Mouse (Mus musculus) heart, adult 2 months (tissue): Measurements from ENCODE around the gene Cyp4f15. TPM values are rescaled to one million over a fixed set of nuclear protein-coding genes. Genes with fewer than 3 reads are reported as not detected.
A peak's percentile ranks its signal among the peaks of the same experiment; 100 is the strongest.
"Not testable (repeated sequence)": the region's sequence is repeated elsewhere in the genome, so short reads cannot be mapped to it uniquely, and the experiment has no call there.

ENCODE experiments used
- DNase-seq, 2 experiments: peaks; one replicate each; pipeline ENCODE4 v3.0.0; 2021
- H3K27ac ChIP-seq: fragments of 200-600 bp; 2 replicates; pipeline ENCODE4 v1.8.1; 2022
- H3K27me3 ChIP-seq: fragments of 200-500 bp; 2 replicates; pipeline ENCODE4 v1.6.1; 2012; ENCODE audit warnings: mild to moderate bottlenecking, low read length, inconsistent platforms, mixed read lengths; ENCODE audit not compliant: control insufficient read depth, insufficient read depth
- H3K36me3 ChIP-seq: fragments of 200-500 bp; 2 replicates; pipeline ENCODE4 v1.6.1; 2012; ENCODE audit warnings: low read length, inconsistent platforms; ENCODE audit not compliant: control insufficient read depth, insufficient read depth
- H3K4me1 ChIP-seq: fragments of 200-500 bp; 2 replicates; pipeline ENCODE4 v1.6.1; 2011; ENCODE audit warnings: low read length; ENCODE audit not compliant: control insufficient read depth, insufficient read depth
- H3K4me3 ChIP-seq: fragments of 200-600 bp; 2 replicates; pipeline ENCODE4 v1.8.1; 2022
- H3K79me2 ChIP-seq: fragments of 200-500 bp; replicated peaks from 2 replicates; pipeline ENCODE4 v1.6.1; 2012; ENCODE audit warnings: mild to moderate bottlenecking, inconsistent platforms, low read length, moderate library complexity, mixed read lengths; ENCODE audit not compliant: control insufficient read depth, insufficient read depth
- H3K9ac ChIP-seq: fragments of 200-500 bp; 2 replicates; pipeline ENCODE4 v1.6.1; 2012; ENCODE audit warnings: low read depth, mild to moderate bottlenecking, control low read depth, inconsistent platforms, low read length, mixed read lengths
- CTCF ChIP-seq: fragments of 200-600 bp; IDR thresholded peaks from 2 replicates; pipeline ENCODE4 v1.8.1; 2022; ENCODE audit warnings: antibody characterized with exemption, mild to moderate bottlenecking, moderate library complexity
- EP300 ChIP-seq: fragments of 200-500 bp; IDR thresholded peaks from 2 replicates; pipeline ENCODE4 v1.6.1; 2011; ENCODE audit warnings: low read depth, low read length, control low read depth; ENCODE audit not compliant: insufficient read depth
- POLR2A ChIP-seq: fragments of 200-500 bp; IDR thresholded peaks from 2 replicates; pipeline ENCODE4 v1.6.1; 2011; ENCODE audit warnings: mild to moderate bottlenecking, low read depth, low read length, control low read depth; ENCODE audit not compliant: insufficient read depth
- WGBS: fragments of 180-500 bp; shearing (Covaris S2); methylation state at CpG from one replicate; pipeline ENCODE4 v1.1.7; 2018; 5-methylcytosine and 5-hydroxymethylcytosine counted together
- intact Hi-C: fragments of 180-260 bp; cut with DNase I; formaldehyde crosslinking; loops from one replicate; pipeline ENCODE4 v1.15.1; 2025
- polyA plus RNA-seq: library from polyadenylated mRNA; depleted of rRNA; stranded (reverse); fragments of >200 nt; gene quantifications from 2 replicates; pipeline ENCODE4 v1.2.3, GENCODE M21; 2012
- total RNA-seq, 2 experiments: library from RNA; stranded (reverse); gene quantifications; 2 replicates each; pipeline ENCODE4 v1.2.3; 2021

Cyp4f15 gene
- total and polyA plus RNA-seq, 3 experiments = 1.0 TPM; not detected in 2

GRCm38 (mm10) chr17:32690959-32691358, 5.5 kb downstream of the Cyp4f15 start:
- H3K79me2 ChIP-seq = no peaks in the 10 kb centered on the region
- TF ChIP-seq EP300 = no peak
- no peaks in the 10 kb centered on the region for H3K4me1 ChIP-seq
- DNase-seq = no peak
- 96% methylated on average over 1 of the region's 1 CpGs for WGBS
- no peaks in the 10 kb centered on the region for H3K36me3 ChIP-seq
- H3K4me3 ChIP-seq = no peak overlapping the region
- H3K9ac ChIP-seq = no peak overlapping the region
- H3K27me3 ChIP-seq = no peaks in the 10 kb centered on the region
- intact Hi-C loops = no loop called here
- no peak overlapping the region for H3K27ac ChIP-seq

GRCm38 (mm10) chr17:32702826-32703225, 17.4 kb downstream of the Cyp4f15 start:
- Histone ChIP-seq H3K79me2 (no peaks in the 10 kb centered on the region), H3K9ac (no peak overlapping the region), H3K4me3 (no peak overlapping the region), H3K36me3 (no peaks in the 10 kb centered on the region), H3K27me3 (peaks cover 2% of the 10 kb centered on the region; the same call in 1 of the 2 replicates), H3K4me1 (no peaks in the 10 kb centered on the region), H3K27ac (no peak overlapping the region)
- no peak for DNase-seq
- TF ChIP-seq POLR2A (no peak), CTCF (peak; percentile 22)
- WGBS = 47% methylated on average over 22 of the region's 22 CpGs
- intact Hi-C loops = no loop called here

- intact Hi-C loops, H3K4me1 ChIP-seq, H3K9ac ChIP-seq, H3K4me3 ChIP-seq, H3K36me3 ChIP-seq, H3K27me3 ChIP-seq, H3K27ac ChIP-seq, DNase-seq, H3K79me2 ChIP-seq: not testable (repeated sequence)
Observed at GRCm38 (mm10) chr17:32710541-32710940, 25.1 kb downstream of the Cyp4f15 start.

- H3K27ac ChIP-seq, H3K9ac ChIP-seq, H3K36me3 ChIP-seq, DNase-seq, H3K27me3 ChIP-seq, H3K4me1 ChIP-seq, H3K4me3 ChIP-seq, H3K79me2 ChIP-seq, intact Hi-C loops: not testable (repeated sequence)
- 72% methylated on average over 1 of the region's 1 CpGs for WGBS
Observed at GRCm38 (mm10) chr17:32722151-32722550, 36.7 kb downstream of the Cyp4f15 start.

- no peaks in the 10 kb centered on the region for H3K36me3 ChIP-seq
- H3K4me1 ChIP-seq = no peaks in the 10 kb centered on the region
- WGBS = 82% methylated on average over 7 of the region's 7 CpGs
- TF ChIP-seq POLR2A (no peak), EP300 (no peak), CTCF (no peak)
- no peak overlapping the region for H3K27ac ChIP-seq
- no peak overlapping the region for H3K9ac ChIP-seq
- no peaks in the 10 kb centered on the region for H3K27me3 ChIP-seq
- no peak for DNase-seq
- H3K4me3 ChIP-seq = no peak overlapping the region
- H3K79me2 ChIP-seq = no peaks in the 10 kb centered on the region
- intact Hi-C loops = no loop called here
Observed at GRCm38 (mm10) chr17:32722771-32723170, 37.3 kb downstream of the Cyp4f15 start.

GRCm38 (mm10) chr17:32726360-32726759, 40.9 kb downstream of the Cyp4f15 start:
- H3K27me3 ChIP-seq, intact Hi-C loops, DNase-seq, H3K79me2 ChIP-seq, H3K4me3 ChIP-seq, H3K9ac ChIP-seq, H3K36me3 ChIP-seq, H3K4me1 ChIP-seq, H3K27ac ChIP-seq: not testable (repeated sequence)

GRCm38 (mm10) chr17:32729029-32729428, 43.6 kb downstream of the Cyp4f15 start:
- no peak overlapping the region for H3K27ac ChIP-seq
- H3K4me3 ChIP-seq = no peak overlapping the region
- no peak for TF ChIP-seq POLR2A
- TF ChIP-seq CTCF = peak; percentile 61
- H3K36me3 ChIP-seq = no peaks in the 10 kb centered on the region
- intact Hi-C loops = no loop called here
- H3K9ac ChIP-seq = no peak overlapping the region
- WGBS = 69% methylated on average over 3 of the region's 3 CpGs
- H3K4me1 ChIP-seq = no peaks in the 10 kb centered on the region
- no peaks in the 10 kb centered on the region for H3K27me3 ChIP-seq
- no peak for DNase-seq
- H3K79me2 ChIP-seq = no peaks in the 10 kb centered on the region
